Mouse (Mus musculus) midbrain, embryonic 16.5 days (tissue): ENCODE results near the gene Slc24a2. TPM values are rescaled to one million over a fixed set of nuclear protein-coding genes. Genes with fewer than 3 reads are reported as not detected.

Source experiments
- ATAC-seq: fragments of 200-750 bp; cut with Nextera tagmentation; 2 replicates; pipeline ENCODE4 v1.8.0; 2017; ENCODE audit warnings: moderate TSS enrichment
- H3K27ac ChIP-seq: fragments of 300-500 bp; sonication (generic); 2 replicates; pipeline ENCODE4 v1.5.1; 2014; ENCODE audit warnings: mild to moderate bottlenecking, low read length, mixed read lengths
- H3K27me3 ChIP-seq: fragments of 300-500 bp; sonication (generic); 2 replicates; pipeline ENCODE4 v1.6.1; 2014; ENCODE audit warnings: low read depth, low read length, mixed read lengths; ENCODE audit not compliant: control insufficient read depth, insufficient read depth
- H3K36me3 ChIP-seq: fragments of 300-500 bp; sonication (generic); 2 replicates; pipeline ENCODE4 v1.6.1; 2014; ENCODE audit warnings: mild to moderate bottlenecking, low read length, moderate library complexity, mixed read lengths; ENCODE audit not compliant: control insufficient read depth, insufficient read depth
- H3K4me1 ChIP-seq: fragments of 300-500 bp; sonication (generic); 2 replicates; pipeline ENCODE4 v1.6.1; 2014; ENCODE audit warnings: mild to moderate bottlenecking, low read length, mixed read lengths; ENCODE audit not compliant: control insufficient read depth, insufficient read depth
- H3K4me2 ChIP-seq: fragments of 300-500 bp; sonication (generic); 2 replicates; pipeline ENCODE4 v1.6.1; 2014; ENCODE audit warnings: mild to moderate bottlenecking, low read length, mixed read lengths
- H3K4me3 ChIP-seq: fragments of 300-500 bp; sonication (generic); 2 replicates; pipeline ENCODE4 v1.5.1; 2014; ENCODE audit warnings: low read depth, mild to moderate bottlenecking, low read length, moderate library complexity, mixed read lengths
- H3K9ac ChIP-seq: fragments of 300-500 bp; sonication (generic); 2 replicates; pipeline ENCODE4 v1.6.1; 2014; ENCODE audit warnings: low read depth, low read length, mixed read lengths
- H3K9me3 ChIP-seq: fragments of 300-500 bp; sonication (generic); replicated peaks from 2 replicates; pipeline ENCODE4 v1.6.1; 2014; ENCODE audit warnings: mild to moderate bottlenecking, low read length, mixed read lengths; ENCODE audit not compliant: control insufficient read depth, poor library complexity, severe bottlenecking
- WGBS: fragments of 180-500 bp; shearing (Covaris S2); extraction: QIAGEN DNeasy Blood & Tissue Kit; methylation state at CpG from one replicate; pipeline ENCODE4 v1.1.7; 2014; 5-methylcytosine and 5-hydroxymethylcytosine counted together
- polyA plus RNA-seq: library from polyadenylated mRNA; unstranded; fragments of >200 nt; fragmentation: Nextera tagmentation; extraction: Ambion mirVana; gene quantifications from 2 replicates; pipeline ENCODE4 v1.2.1, GENCODE M21; 2015

Gene Slc24a2
- polyA plus RNA-seq, 1 experiment from 2014 or later = 4.5 TPM

GRCm38 (mm10) chr4:87090841-87091240, 139.4 kb downstream of the Slc24a2 start:
- Histone ChIP-seq H3K4me3 (no peak overlapping the region), H3K4me1 (0 out of 2 replicates have a peak, but pooled peaks cover 6% of the 10 kb centered on the region), H3K4me2 (no peak overlapping the region), H3K36me3 (no peaks in the 10 kb centered on the region), H3K27ac (no peak overlapping the region), H3K9ac (no peak overlapping the region), H3K9me3 (no peaks in the 10 kb centered on the region), H3K27me3 (no peaks in the 10 kb centered on the region)
- ATAC-seq = no peak

DNA sequence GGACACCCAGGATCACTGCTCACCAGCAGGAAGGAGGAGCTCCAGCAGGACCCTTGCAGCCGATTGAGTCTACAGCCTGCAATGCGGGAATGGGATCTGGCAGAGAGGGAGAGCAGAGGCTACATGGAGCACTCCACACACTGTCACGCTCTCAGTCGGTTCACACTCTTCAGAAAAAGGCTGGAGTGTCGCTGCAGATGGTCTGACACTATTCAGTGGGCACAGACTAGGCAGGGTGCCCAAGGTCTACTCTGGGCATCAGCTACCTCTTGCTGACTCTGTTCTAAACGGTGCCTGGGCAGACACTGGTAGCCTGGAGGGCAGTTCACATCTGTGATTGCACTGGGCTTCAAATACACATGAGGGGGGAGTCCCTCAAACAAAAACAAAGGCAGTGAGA, 141.6 kb downstream of the Slc24a2 start:
- H3K27me3 ChIP-seq = no peaks in the 10 kb centered on the region
- H3K9ac ChIP-seq = no peak overlapping the region
- no peaks in the 10 kb centered on the region for H3K36me3 ChIP-seq
- 0 out of 2 replicates have a peak, but pooled peaks have one; percentile 25 for ATAC-seq
- 0 out of 2 replicates have a peak, but pooled peaks cover 6% of the 10 kb centered on the region for H3K4me1 ChIP-seq
- no peak overlapping the region for H3K27ac ChIP-seq
- no peak overlapping the region for H3K4me3 ChIP-seq
- H3K4me2 ChIP-seq = no peak overlapping the region
- 66% methylated on average over 6 of the region's 6 CpGs for WGBS
- H3K9me3 ChIP-seq = no peaks in the 10 kb centered on the region

DNA sequence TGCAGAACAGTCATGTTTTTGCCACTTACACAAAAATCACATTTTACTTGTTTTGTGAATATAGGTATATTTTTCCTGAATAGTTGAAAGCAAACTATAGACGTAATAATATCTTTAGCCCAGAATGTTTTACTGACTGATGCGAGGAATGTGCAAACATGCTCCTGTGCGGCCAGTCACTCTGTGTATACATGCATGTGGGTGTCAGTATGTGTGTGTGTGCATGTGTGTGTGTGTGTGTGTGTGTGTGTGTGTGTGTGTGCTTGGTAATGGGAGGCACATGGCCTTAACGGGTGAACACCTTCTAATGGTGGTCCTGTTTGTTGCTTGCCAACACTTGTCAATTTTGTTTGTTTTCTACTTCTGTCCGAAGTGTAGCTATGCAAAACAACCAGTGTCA, 142.7 kb downstream of the Slc24a2 start:
- no peak overlapping the region for H3K4me3 ChIP-seq
- no peak overlapping the region for H3K9ac ChIP-seq
- no peak for ATAC-seq
- peak overlapping the region; percentile 81; the same call in 1 of the 2 replicates for H3K27ac ChIP-seq
- no peaks in the 10 kb centered on the region for H3K27me3 ChIP-seq
- WGBS = 78% methylated on average over 5 of the region's 5 CpGs
- H3K4me2 ChIP-seq = no peak overlapping the region
- H3K36me3 ChIP-seq = no peaks in the 10 kb centered on the region
- H3K9me3 ChIP-seq = no peaks in the 10 kb centered on the region
- H3K4me1 ChIP-seq = 0 out of 2 replicates have a peak, but pooled peaks cover 6% of the 10 kb centered on the region

- Histone ChIP-seq H3K4me3 (no peak overlapping the region), H3K27ac (peak overlapping the region; percentile 81), H3K9me3 (no peaks in the 10 kb centered on the region), H3K9ac (peak overlapping the region; percentile 34; the same call in 1 of the 2 replicates), H3K36me3 (no peaks in the 10 kb centered on the region), H3K4me2 (0 out of 2 replicates have a peak overlapping the region, but pooled peaks have one; percentile 7), H3K27me3 (no peaks in the 10 kb centered on the region), H3K4me1 (0 out of 2 replicates have a peak, but pooled peaks cover 6% of the 10 kb centered on the region)
- WGBS = 42% methylated on average over 11 of the region's 11 CpGs
- ATAC-seq = peak; percentile 81
Measured at GRCm38 (mm10) chr4:87086933-87087577, 143.2 kb downstream of the Slc24a2 start.

GRCm38 (mm10) chr4:87081321-87081720, 149.0 kb downstream of the Slc24a2 start:
- H3K36me3 ChIP-seq = no peaks in the 10 kb centered on the region
- H3K27me3 ChIP-seq = no peaks in the 10 kb centered on the region
- H3K27ac ChIP-seq = no peak overlapping the region
- WGBS = 88% methylated on average over 6 of the region's 6 CpGs
- H3K9me3 ChIP-seq = no peaks in the 10 kb centered on the region
- no peak overlapping the region for H3K9ac ChIP-seq
- ATAC-seq = no peak
- no peak overlapping the region for H3K4me2 ChIP-seq
- no peaks in the 10 kb centered on the region for H3K4me1 ChIP-seq
- H3K4me3 ChIP-seq = no peak overlapping the region

- no peaks in the 10 kb centered on the region for H3K9me3 ChIP-seq
Measured at GRCm38 (mm10) chr4:87079305-87079704, 151.0 kb downstream of the Slc24a2 start.

GRCm38 (mm10) chr4:87078726-87079125, 151.6 kb downstream of the Slc24a2 start:
- no peak for ATAC-seq
- H3K4me3 ChIP-seq = no peak overlapping the region
- H3K4me1 ChIP-seq = no peaks in the 10 kb centered on the region
- H3K36me3 ChIP-seq = no peaks in the 10 kb centered on the region
- no peaks in the 10 kb centered on the region for H3K27me3 ChIP-seq
- 69% methylated on average over 2 of the region's 2 CpGs for WGBS
- H3K4me2 ChIP-seq = no peak overlapping the region
- H3K27ac ChIP-seq = no peak overlapping the region
- H3K9me3 ChIP-seq = no peaks in the 10 kb centered on the region
- H3K9ac ChIP-seq = no peak overlapping the region

More at GRCm38 (mm10) chr4:87079305-87079704, 151.0 kb downstream of the Slc24a2 start:
- no peak for ATAC-seq
- Histone ChIP-seq H3K27me3 (no peaks in the 10 kb centered on the region), H3K9ac (no peak overlapping the region), H3K4me3 (no peak overlapping the region), H3K36me3 (no peaks in the 10 kb centered on the region), H3K4me2 (no peak overlapping the region), H3K27ac (no peak overlapping the region), H3K4me1 (no peaks in the 10 kb centered on the region)
- 74% methylated on average over 4 of the region's 4 CpGs for WGBS

DNA sequence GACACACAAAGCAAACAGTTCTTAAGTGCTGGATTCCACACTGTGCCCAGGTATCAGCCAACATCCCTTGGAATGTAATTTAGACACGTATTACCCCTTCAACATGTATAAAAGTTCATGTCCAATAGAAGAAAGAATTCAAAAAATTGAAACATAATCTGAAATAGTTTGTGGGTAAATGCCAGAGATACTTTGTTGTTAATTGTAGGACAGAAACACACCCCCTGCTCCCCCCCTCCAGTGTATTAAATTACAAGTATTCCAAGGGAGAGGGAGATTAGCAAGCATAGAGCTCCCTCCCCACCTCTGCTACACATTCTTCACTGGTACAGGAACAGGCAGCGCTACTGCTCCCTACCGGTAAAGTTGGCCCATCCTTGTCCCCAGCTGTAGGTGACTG, 154.5 kb downstream of the Slc24a2 start:
- ATAC-seq = no peak
- H3K27ac ChIP-seq = no peak overlapping the region
- H3K9ac ChIP-seq = no peak overlapping the region
- no peaks in the 10 kb centered on the region for H3K4me1 ChIP-seq
- H3K27me3 ChIP-seq = no peaks in the 10 kb centered on the region
- H3K36me3 ChIP-seq = no peaks in the 10 kb centered on the region
- 51% methylated on average over 3 of the region's 3 CpGs for WGBS
- H3K9me3 ChIP-seq = no peaks in the 10 kb centered on the region
- no peak overlapping the region for H3K4me2 ChIP-seq
- H3K4me3 ChIP-seq = no peak overlapping the region

DNA sequence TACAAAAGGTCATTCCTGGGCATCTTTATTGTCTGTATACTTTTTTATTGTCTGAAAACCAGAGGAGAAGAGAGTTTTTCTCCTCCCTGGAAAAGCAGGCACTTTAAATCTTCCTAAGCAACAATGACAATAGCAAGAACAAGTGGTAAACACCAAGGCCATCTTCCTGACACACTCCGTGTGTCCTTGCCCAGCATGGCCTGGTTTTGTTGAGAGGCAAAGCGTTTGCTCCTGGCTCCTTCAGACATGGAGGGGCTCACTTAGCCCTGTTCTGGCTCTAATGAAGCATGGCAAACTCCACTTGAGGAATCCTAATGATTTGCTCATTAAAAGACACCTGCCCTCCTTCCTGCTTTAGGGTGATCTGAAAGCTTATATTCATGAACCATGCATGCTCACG, 162.2 kb downstream of the Slc24a2 start:
- no peak for ATAC-seq
- 68% methylated on average over 3 of the region's 3 CpGs for WGBS
- H3K9me3 ChIP-seq = no peaks in the 10 kb centered on the region
- H3K4me2 ChIP-seq = no peak overlapping the region
- H3K36me3 ChIP-seq = no peaks in the 10 kb centered on the region
- no peak overlapping the region for H3K9ac ChIP-seq
- H3K4me1 ChIP-seq = no peaks in the 10 kb centered on the region
- H3K27ac ChIP-seq = no peak overlapping the region
- H3K4me3 ChIP-seq = no peak overlapping the region
- H3K27me3 ChIP-seq = no peaks in the 10 kb centered on the region
